Mouse (Mus musculus) gastrocnemius, postnatal 36 days (tissue): ENCODE measurements around the gene Scamp4. TPM values are rescaled to one million over a fixed set of nuclear protein-coding genes. Genes with fewer than 3 reads are reported as not detected.

ENCODE experiments used
- microRNA-seq, 2 experiments: library from miRNA; unstranded; fragments of <30 nt; microRNA quantifications; one replicate each; pipeline ENCODE4 v1.2.0; 2021
- total RNA-seq, 2 experiments: library from RNA; stranded (reverse); gene quantifications; 2 replicates each; pipeline ENCODE4 v1.2.3; 2021

Scamp4 gene
- total RNA-seq, 2 experiments from 2014 or later: 14.5 to 14.8 TPM

Small RNA genes within 50 kb of the gene (microRNA-seq; reads per million reads assigned to microRNA genes)
- gene Mir6912: 0.74 to 1.1 reads per million in 2 experiments

Other genes with a start within 250 kb of the Scamp4 start
- gene Plk5, start 246.4 kb upstream of the Scamp4 start, total RNA-seq: under 1 TPM; 0.15 to 0.20 TPM
- gene Mex3d, start 215.2 kb upstream of the Scamp4 start, total RNA-seq: 1 to 10 TPM; 3.4 to 4.5 TPM
- gene Mbd3, start 203.3 kb upstream of the Scamp4 start, total RNA-seq: 10 to 100 TPM; 95.1 to 99.9 TPM
- 100 to 1,000 TPM; 825 to 866 TPM for gene Uqcr11, start 196.0 kb upstream of the Scamp4 start, total RNA-seq
- gene Tcf3, start 169.2 kb upstream of the Scamp4 start, total RNA-seq: 10 to 100 TPM; 11.0 to 12.0 TPM
- gene Onecut3, start 108.0 kb upstream of the Scamp4 start, total RNA-seq: not detected
- not detected for gene Atp8b3, start 63.7 kb upstream of the Scamp4 start, total RNA-seq
- gene Rexo1, start 41.3 kb upstream of the Scamp4 start, total RNA-seq: 1 to 10 TPM; 8.8 to 9.7 TPM
- 1 to 10 TPM; 1.5 TPM for gene Klf16, start 25.6 kb upstream of the Scamp4 start, total RNA-seq
- 10 to 100 TPM; 52.5 to 62.7 TPM for gene Abhd17a, start 12.5 kb upstream of the Scamp4 start, total RNA-seq
- gene Adat3, start within 50 bp of the Scamp4 start, total RNA-seq: under 1 TPM; 0.52 to 0.99 TPM
- under 1 TPM; 0.25 to 0.26 TPM for gene Gm49322, start 3.1 kb downstream of the Scamp4 start, total RNA-seq
- 10 to 100 TPM; 84.0 to 90.0 TPM for gene Csnk1g2, start 20.0 kb downstream of the Scamp4 start, total RNA-seq
- 10 to 100 TPM; 32.1 to 33.5 TPM for gene Btbd2, start 54.2 kb downstream of the Scamp4 start, total RNA-seq
- gene Mknk2, start 75.2 kb downstream of the Scamp4 start, total RNA-seq: 100 to 1,000 TPM; 216 to 227 TPM
- 1 to 10 TPM; 3.4 to 3.6 TPM for gene Mob3a, start 99.1 kb downstream of the Scamp4 start, total RNA-seq
- 1 to 10 TPM; 1.2 to 2.7 TPM for gene Izumo4, start 99.3 kb downstream of the Scamp4 start, total RNA-seq
- gene Ap3d1, start 139.4 kb downstream of the Scamp4 start, total RNA-seq: 10 to 100 TPM; 23.8 to 25.6 TPM
- gene Dot1l, start 152.3 kb downstream of the Scamp4 start, total RNA-seq: 10 to 100 TPM; 19.2 to 24.8 TPM
- 10 to 100 TPM; 23.1 to 29.4 TPM for gene Sf3a2, start 195.3 kb downstream of the Scamp4 start, total RNA-seq
- gene Plekhj1, start 195.8 kb downstream of the Scamp4 start, total RNA-seq: 10 to 100 TPM; 21.6 to 22.5 TPM
- gene Amh, start 202.4 kb downstream of the Scamp4 start, total RNA-seq: under 1 TPM; 0.25 to 0.41 TPM
- 100 to 1,000 TPM; 387 to 405 TPM for gene Jsrp1, start 210.6 kb downstream of the Scamp4 start, total RNA-seq
- gene Oaz1, start 223.8 kb downstream of the Scamp4 start, total RNA-seq: 100 to 1,000 TPM; 611 to 682 TPM
- gene Lingo3, start 241.2 kb downstream of the Scamp4 start, total RNA-seq: 10 to 100 TPM in 1 of 2 experiments, 1 to 10 TPM in 1; 8.4 to 10.3 TPM